Mouse (Mus musculus): ENCODE data around the gene Cradd. TPM values are rescaled to one million over a fixed set of nuclear protein-coding genes. Genes with fewer than 3 reads are reported as not detected.
A peak's percentile ranks its signal among the peaks of the same experiment; 100 is the strongest.

Cradd gene
- polyA plus RNA-seq, 1 experiment from 2014 or later = 7.6 TPM

DNA sequence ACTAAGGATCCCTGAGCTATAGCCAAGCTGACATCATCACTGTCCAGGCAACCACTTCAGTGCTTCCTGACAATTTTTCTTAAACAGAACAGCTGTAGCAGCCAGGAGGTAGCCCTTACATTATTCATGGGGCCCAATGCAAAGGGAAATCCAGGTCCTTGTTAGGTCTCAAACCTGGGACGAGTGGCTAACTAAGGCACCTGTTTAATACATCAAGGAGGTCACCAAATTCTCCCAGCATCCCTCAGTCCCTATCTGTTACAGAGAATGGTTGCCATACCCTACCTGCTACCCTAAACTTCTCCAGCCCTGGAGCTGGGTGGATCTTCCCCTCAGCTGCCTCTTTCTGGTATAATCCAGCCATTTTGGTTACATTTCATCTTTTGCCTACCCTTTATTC, 10.9 kb upstream of the Cradd start:
- DNase-seq (ENCODE audit: low spot score) = no peak

GRCm38 (mm10) chr10:95332596-95332995, 8.7 kb upstream of the Cradd start:
- no peak for DNase-seq (ENCODE audit: low spot score)

DNA sequence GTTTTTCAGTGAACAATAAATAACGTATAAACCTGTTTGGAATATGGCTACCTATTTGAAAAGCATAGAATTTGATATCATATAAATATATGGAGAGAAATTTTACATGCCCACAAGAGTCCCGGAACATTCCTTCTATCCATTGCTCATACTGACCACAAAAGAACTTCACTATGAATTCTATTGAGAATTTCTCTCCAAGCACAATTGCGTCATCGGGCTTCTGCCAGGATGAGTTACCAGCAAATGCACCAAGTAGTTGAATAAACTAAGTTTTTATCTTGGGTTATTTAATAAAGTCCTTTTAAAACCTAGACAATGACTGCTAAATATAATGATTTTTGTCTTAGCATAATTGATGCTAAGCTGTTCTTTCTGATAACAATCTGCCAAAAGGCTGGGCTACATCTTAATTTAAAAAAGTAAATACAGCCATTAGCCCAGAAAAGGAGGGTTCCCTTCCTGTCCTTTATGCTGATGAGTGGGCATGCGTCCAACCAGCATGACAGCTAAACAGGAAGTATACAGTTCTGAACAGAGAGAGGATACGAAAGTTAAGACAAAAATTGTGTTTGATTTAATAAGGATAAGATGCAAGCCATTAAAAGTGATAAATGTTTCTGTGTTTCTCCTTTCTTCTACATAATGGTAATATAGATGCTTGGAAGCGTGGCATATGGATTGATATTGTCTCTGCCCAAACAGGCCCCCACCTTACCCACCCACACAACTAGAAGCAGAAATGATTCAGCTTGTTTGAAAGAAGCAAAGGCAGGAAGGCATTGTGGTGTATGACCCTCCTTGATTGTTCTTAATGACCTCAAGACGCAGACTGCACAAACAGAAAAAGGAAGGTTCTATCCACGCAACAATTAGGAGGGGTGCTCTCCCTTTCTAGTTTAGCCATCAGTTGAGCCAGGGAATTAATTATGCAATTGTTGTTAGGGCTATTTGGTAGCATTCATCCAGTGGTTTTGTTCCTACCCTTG, 6.7 kb upstream of the Cradd start:
- DNase-seq (ENCODE audit: low spot score) = no peak

GRCm38 (mm10) chr10:95329884-95330283, 6.0 kb upstream of the Cradd start:
- no peak for DNase-seq (ENCODE audit: low spot score)

GRCm38 (mm10) chr10:95324278-95324631, 322 bp upstream of the Cradd start:
- DNase-seq (ENCODE audit: low spot score) = no peak

DNA sequence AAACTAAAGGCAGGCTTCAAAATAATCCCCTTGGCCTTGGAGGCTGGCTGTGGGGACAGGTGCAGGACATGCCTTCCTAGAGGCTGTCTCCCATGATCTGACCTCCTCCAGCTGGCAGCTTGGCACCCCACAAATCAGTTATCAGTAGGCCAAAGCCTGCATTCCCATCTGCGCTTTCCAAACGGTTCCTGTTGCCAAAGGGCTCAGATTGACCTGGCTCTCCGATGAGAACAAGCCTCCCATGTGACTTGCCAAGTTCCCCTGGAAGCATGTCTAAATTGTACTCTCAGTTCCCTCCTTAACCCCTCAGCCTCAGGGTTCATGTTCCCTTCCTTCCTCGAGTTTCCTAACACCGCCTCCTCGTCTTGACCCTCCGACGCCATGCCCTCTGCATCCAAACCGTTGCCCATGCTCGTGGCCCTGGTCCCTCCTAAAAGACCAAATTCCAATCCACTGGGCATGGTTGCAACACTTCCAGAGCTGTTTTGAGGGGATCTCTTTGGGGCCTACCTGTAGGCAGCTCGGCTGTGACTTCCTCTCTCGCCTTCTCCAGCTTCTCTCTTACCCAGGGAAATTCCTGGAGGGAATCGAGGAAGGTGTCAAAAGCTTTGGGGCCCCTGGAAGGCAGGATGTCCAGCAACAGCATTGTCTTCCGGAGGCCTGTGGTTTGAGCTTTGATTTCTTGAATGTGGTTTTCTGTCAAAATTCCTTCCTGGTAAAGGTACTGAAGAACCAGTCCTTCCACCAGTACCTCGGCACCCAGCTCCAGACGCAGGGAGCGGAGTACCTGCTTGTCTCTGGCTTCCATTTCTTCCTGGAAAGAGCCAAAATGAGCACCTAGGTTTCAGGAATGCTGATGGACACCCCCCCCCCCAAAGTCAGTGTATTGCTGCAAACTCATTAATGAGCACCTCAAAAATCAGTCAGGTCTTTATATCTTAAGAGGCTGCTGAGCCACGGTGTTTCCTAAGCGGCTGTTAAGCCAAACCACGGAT, 1.6 kb downstream of the Cradd start:
- no peak for DNase-seq (ENCODE audit: low spot score)

GRCm38 (mm10) chr10:95319001-95319400, 4.9 kb downstream of the Cradd start:
- DNase-seq (ENCODE audit: low spot score) = no peak

GRCm38 (mm10) chr10:95318392-95318708, 5.6 kb downstream of the Cradd start:
- DNase-seq (ENCODE audit: low spot score) = no peak

DNA sequence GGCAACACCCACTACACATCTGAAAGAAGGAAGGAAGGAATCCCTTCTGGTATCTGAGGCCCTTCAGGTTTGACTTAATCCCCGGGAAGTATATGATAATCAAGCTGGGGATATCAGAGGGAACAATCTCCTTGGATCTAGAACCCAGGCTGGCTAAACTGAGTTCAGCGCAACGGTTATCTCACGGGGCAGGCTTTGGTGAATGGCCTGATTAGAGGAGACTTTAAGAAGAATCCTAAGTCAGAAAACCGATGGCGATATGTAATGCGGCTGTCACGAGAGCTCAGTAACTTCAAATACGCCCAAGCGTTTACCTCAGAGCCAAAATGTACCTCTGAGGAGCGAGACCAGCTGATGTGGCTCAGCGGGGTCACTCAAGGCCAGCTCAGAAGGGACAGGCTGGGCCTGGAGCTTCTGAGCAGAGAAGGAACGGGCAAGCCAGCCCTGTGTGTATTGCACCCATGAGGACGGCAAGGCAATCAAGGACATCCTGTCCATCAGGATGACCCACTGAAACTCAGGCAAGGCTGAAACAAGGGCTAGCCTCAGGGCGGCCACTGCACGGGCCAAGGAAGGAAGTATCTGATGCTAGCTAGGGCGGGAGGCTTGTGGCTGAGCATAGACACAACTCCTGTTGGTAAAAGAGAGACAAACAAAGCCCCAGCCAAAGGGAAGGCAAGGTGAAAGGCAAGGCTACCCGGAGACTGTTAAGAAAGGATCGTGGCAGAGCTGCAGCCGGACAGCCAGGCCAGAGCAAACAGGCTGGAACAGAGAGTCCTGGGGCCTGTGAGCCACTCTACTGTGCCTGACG, 6.1 kb downstream of the Cradd start:
- DNase-seq (ENCODE audit: low spot score) = no peak

DNA sequence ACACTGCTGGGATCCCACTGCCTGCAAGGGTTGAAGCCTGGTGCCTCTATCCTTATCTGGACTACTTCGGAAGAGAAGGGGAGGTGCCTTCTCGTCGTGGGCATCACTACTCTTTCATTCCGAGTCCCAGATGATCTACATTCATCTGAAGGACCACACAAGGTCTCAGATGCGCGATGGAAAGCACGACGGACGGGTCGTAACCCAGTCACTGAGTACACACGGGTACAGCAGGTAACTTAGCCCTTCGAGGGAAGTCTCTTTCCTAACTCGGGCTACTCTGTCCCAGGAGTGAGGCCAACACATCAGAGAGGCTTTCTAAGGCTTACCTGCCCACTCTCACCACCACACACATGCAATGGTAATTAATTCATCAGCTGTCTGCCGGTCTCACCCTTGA, 6.8 kb downstream of the Cradd start:
- DNase-seq (ENCODE audit: low spot score) = no peak

DNA sequence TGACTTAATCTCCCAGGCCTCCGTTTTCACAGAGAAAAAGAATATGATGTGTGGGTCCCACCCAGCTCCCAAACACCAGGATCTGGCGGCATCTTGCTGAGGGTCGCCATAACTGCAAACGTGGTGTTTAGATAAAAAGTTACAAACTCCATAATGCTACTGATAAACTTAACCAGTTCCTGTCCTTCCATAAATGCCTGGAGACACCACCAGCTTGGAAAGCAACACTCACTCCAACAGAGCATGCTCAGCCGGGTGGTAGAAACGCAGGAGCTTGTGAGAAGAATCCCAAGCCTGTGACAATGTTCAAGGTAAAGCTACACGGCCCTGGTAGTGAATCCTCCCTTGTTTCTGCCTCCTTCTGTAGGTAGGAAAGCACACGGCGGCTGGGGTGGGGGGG, 7.3 kb downstream of the Cradd start:
- DNase-seq (ENCODE audit: low spot score) = no peak

- no peak for DNase-seq (ENCODE audit: low spot score)
Observed at GRCm38 (mm10) chr10:95315801-95316474, 8.0 kb downstream of the Cradd start.

DNA sequence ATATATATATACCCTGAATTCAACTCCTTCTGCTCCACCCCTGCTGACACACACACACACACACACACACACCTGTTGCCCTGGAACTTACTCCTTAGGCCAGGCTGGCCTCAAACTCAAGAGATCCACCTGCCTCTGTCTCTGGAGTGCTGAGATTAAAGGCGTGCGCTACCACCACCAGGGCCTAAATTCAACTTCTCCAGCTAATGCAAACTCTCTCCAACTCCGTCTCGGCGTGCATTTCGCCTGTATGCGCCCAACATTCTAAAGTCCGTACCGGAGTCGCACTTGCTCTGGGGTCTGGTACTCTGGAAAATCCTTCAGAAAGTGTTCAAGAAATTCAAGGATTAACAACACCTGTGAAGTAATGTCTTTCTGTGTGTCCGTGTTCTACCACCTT, 8.6 kb downstream of the Cradd start:
- DNase-seq (ENCODE audit: low spot score) = no peak

GRCm38 (mm10) chr10:95314019-95314418, 9.9 kb downstream of the Cradd start:
- peak; percentile 63 for DNase-seq (ENCODE audit: low spot score)

GRCm38 (mm10) chr10:95313524-95313923, 10.4 kb downstream of the Cradd start:
- DNase-seq (ENCODE audit: low spot score) = peak; percentile 70

DNA sequence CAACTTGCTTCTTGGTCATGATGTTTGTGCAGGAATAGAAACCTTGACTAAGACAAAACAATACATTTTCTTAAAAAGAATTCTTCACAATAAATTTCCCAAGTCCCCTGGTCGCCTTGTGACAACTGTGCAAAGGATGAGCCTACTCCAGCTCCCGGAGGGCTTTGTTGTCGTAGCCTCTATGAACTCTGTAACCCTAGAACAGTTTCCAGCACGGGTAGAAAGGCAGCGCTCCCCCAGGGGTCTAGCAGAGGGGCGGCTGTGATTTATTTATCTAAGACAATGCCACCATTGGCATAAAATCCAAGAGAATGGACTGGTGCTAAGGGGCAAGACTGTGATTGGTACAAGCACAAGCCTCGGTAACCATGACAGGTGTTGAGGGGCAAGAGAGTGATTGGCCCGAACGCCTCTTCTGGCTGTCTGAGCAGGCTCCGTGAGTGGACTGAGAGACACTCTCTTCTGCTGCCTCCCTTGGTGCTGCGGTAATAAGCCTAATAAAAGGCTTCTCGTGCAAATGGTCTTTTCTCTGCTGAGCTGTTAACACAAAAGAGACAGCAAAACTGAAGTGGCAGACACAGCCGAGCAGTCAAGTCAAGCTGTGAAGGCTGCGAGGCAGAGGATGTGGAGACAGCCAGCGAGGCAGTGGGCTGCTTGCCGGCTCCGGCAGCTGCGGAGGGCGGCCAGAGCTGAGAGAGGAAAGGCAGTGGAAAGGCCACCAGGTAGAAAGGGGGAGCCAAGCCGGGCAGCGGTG, 13.1 kb downstream of the Cradd start:
- DNase-seq (ENCODE audit: low spot score) = no peak

- no peak for DNase-seq (ENCODE audit: low spot score)
Observed at GRCm38 (mm10) chr10:95309412-95310322, 14.3 kb downstream of the Cradd start.

DNA sequence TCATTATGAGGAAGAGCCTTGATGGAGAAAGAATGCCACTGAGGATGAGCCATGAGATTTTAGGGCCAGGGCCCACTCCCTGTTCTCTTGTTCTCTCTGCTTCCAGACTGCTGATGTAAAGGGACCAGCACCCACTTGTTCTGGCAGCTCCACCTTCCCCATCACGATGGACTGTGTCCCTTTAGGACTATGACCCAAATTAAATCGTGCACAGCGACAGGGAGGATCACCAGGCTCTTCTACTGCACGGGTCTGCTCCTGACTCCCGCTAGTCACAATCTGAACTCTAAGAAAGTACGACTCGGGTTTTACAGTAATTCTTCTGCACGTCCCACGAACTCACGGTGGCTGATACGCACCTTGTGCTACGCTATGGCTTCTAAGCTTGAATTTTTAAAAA, 14.9 kb downstream of the Cradd start:
- DNase-seq (ENCODE audit: low spot score) = no peak

GRCm38 (mm10) chr10:95307916-95308315, 16.0 kb downstream of the Cradd start:
- no peak for DNase-seq (ENCODE audit: low spot score)
